Mouse (Mus musculus) hindbrain, embryonic 14.5 days (tissue): ENCODE measurements around the gene Sec14l1. TPM values are rescaled to one million over a fixed set of nuclear protein-coding genes. Genes with fewer than 3 reads are reported as not detected.

Experiments used
- ATAC-seq: fragments of 200-750 bp; cut with Nextera tagmentation; 2 replicates; pipeline ENCODE4 v1.8.0; 2017; ENCODE audit warnings: moderate number of reproducible peaks, mild to moderate bottlenecking, moderate TSS enrichment, moderate library complexity; ENCODE audit not compliant: low FRiP score
- DNase-seq: peaks from one replicate; pipeline ENCODE4 v3.0.0-alpha.2; 2015; ENCODE audit warnings: low spot score
- H3K27ac ChIP-seq: fragments of 300-500 bp; sonication (generic); 2 replicates; pipeline ENCODE4 v1.5.1; 2014; ENCODE audit warnings: mild to moderate bottlenecking, moderate library complexity
- H3K27me3 ChIP-seq: fragments of 300-500 bp; sonication (generic); 2 replicates; pipeline ENCODE4 v1.6.1; 2014; ENCODE audit warnings: mild to moderate bottlenecking, low read length, mixed read lengths; ENCODE audit not compliant: control insufficient read depth, insufficient read depth
- H3K36me3 ChIP-seq: fragments of 300-500 bp; sonication (generic); replicated peaks from 2 replicates; pipeline ENCODE4 v1.6.1; 2014; ENCODE audit not compliant: control insufficient read depth, insufficient read depth
- H3K4me1 ChIP-seq: fragments of 300-500 bp; sonication (generic); replicated peaks from 2 replicates; pipeline ENCODE4 v1.6.1; 2014; ENCODE audit warnings: antibody characterized with exemption, low read length, mixed read lengths; ENCODE audit not compliant: control insufficient read depth, insufficient read depth
- H3K4me2 ChIP-seq: fragments of 300-500 bp; sonication (generic); replicated peaks from 2 replicates; pipeline ENCODE4 v1.6.1; 2014; ENCODE audit warnings: mild to moderate bottlenecking, moderate library complexity
- H3K4me3 ChIP-seq: fragments of 300-500 bp; sonication (generic); replicated peaks from 2 replicates; pipeline ENCODE4 v1.5.1; 2014; ENCODE audit warnings: mild to moderate bottlenecking, low read length
- H3K9ac ChIP-seq: fragments of 300-500 bp; sonication (generic); 2 replicates; pipeline ENCODE4 v1.6.1; 2014
- H3K9me3 ChIP-seq: fragments of 300-500 bp; sonication (generic); 2 replicates; pipeline ENCODE4 v1.6.1; 2016; ENCODE audit warnings: low read length; ENCODE audit not compliant: control insufficient read depth
- WGBS: fragments of 180-500 bp; shearing (Covaris S2); extraction: QIAGEN DNeasy Blood & Tissue Kit; methylation state at CpG from one replicate; pipeline ENCODE4 v1.1.7; 2014; 5-methylcytosine and 5-hydroxymethylcytosine counted together
- polyA plus RNA-seq: library from polyadenylated mRNA; unstranded; fragments of >200 nt; fragmentation: Nextera tagmentation; extraction: Ambion mirVana; gene quantifications from 2 replicates; pipeline ENCODE4 v1.2.1, GENCODE M21; 2014

Gene Sec14l1
- polyA plus RNA-seq, 1 experiment from 2014 or later, result 41.9 TPM

DNA sequence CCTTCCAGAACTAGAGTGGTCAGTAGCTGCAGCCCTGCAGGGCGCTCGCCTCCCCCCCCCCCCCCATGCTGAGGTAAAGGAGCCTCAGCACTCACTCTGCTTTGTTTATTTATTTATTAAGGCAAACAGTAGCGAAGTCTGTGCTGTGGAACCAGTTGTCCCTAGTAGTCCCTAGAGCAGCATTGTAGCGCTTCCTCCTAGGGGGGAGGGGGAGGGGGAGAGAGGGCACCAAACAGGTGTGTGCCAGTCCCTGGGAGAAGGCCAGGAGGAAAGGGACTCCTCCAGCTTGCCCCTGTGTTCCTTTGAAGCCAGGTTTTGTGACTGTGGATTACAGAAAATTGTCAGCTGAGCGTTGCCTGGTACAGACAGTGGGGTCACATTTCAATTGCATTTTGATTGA lies 4.8 kb downstream of the Sec14l1 start:
- Histone ChIP-seq H3K4me1 (peaks cover 79% of the 10 kb centered on the region), H3K4me3 (no peak overlapping the region), H3K27ac (no peak overlapping the region), H3K4me2 (no peak overlapping the region), H3K9ac (no peak overlapping the region), H3K36me3 (peaks cover 9% of the 10 kb centered on the region), H3K9me3 (no peaks in the 10 kb centered on the region), H3K27me3 (no peaks in the 10 kb centered on the region)
- no peak for DNase-seq
- no peak for ATAC-seq
- 42% methylated on average over 5 of the region's 5 CpGs for WGBS

DNA sequence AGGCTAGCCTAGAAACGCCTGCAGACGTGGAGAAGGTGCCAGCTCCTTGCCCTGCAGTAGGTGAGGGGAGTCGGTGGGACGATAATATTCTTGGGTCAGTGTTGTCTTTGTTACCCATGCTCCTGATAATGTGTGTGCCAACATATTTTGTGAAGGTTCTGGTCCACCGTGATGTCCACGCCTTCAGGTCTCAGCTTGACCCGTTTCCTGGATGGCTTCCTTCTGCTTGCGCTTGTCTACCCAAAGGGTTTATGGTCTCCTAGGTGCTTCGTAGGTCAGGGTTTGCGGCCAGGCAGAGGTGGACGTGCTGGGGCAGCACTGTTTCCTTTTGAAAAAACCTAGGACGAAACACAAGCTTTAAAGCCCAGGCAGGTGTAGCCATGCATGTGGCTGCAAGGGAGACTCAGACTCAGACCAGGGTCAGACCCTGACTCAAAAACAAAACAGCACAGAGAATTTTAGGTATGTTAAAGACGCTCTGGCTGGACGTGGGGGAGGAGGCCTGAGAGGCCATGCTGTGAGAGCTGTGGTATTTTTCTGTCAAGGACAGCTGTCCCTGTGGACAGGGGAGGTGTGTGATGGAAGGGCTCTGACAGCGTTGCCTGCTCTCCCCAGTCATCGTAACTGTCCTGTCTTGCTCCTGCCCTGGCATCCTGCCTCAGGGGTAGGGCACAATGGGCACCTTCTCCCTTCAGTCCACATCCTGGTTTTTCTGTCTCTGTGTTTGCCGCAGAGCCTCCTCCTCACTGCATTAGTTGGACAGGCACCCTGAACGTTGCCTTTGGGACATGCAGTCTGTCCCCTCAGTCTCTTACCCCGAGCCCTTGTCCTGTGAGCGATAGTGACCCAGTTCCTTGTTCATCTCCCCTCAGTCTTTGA lies 5.6 kb downstream of the Sec14l1 start:
- Histone ChIP-seq H3K4me3 (no peak overlapping the region), H3K9ac (0 out of 2 replicates have a peak overlapping the region, but pooled peaks have one; percentile 2), H3K27me3 (no peaks in the 10 kb centered on the region), H3K9me3 (no peaks in the 10 kb centered on the region), H3K27ac (peak overlapping the region; percentile 47), H3K4me1 (peaks cover 79% of the 10 kb centered on the region), H3K36me3 (peaks cover 9% of the 10 kb centered on the region), H3K4me2 (peak overlapping the region; percentile 17; the same call in 1 of the 2 replicates)
- WGBS, result 52% methylated on average over 20 of the region's 20 CpGs
- ATAC-seq (no peak), DNase-seq (no peak)

DNA sequence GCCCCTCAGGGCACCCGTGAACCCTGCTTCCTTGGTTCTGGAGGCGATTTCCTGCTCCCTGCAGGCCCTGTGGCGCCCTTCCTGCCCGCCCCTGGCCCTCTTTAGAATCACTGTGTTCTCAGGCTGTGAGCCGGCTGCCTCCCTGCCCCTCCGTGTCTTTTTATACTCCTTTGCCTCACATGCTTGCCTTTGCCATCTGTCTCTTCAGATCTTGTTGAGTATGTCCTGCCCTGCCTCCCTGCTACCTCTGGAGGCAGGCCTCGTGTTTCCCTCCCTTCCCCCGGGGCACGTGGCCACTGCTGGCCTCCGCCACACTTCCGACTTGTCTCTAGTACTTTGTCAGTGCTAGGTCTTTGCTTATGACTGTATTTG lies 6.2 kb downstream of the Sec14l1 start:
- WGBS, result 34% methylated on average over 11 of the region's 11 CpGs
- Histone ChIP-seq H3K4me3 (no peak overlapping the region), H3K9ac (0 out of 2 replicates have a peak overlapping the region, but pooled peaks have one; percentile 2), H3K4me2 (peak overlapping the region; percentile 17; the same call in 1 of the 2 replicates), H3K27me3 (no peaks in the 10 kb centered on the region), H3K9me3 (no peaks in the 10 kb centered on the region), H3K27ac (peak overlapping the region; percentile 47), H3K36me3 (peaks cover 9% of the 10 kb centered on the region), H3K4me1 (peaks cover 75% of the 10 kb centered on the region)
- DNase-seq (no peak), ATAC-seq (no peak)

DNA sequence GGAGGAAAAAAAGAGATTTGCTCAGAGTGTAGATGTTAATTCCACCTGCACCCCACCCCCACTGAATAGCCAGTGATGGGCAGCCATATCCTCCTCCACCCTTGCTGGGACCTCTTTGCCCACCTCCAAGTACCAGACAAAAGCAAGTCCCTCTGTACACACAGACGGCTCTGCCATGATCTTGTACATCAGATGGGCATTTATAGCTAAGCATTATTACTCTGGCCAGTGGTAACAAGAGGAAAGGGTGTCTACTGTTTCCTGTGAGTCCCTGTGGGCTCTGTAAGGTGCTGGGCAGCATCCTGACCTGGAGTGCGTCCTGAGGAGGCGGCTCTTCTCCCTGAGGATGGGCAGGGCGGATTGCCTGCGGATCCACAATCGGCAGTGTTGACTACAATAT lies 7.0 kb downstream of the Sec14l1 start:
- Histone ChIP-seq H3K4me3 (no peak overlapping the region), H3K27me3 (no peaks in the 10 kb centered on the region), H3K4me1 (peaks cover 67% of the 10 kb centered on the region), H3K27ac (no peak overlapping the region), H3K9ac (no peak overlapping the region), H3K9me3 (no peaks in the 10 kb centered on the region), H3K36me3 (peaks cover 9% of the 10 kb centered on the region), H3K4me2 (no peak overlapping the region)
- 86% methylated on average over 6 of the region's 6 CpGs for WGBS
- ATAC-seq (no peak), DNase-seq (no peak)

DNA sequence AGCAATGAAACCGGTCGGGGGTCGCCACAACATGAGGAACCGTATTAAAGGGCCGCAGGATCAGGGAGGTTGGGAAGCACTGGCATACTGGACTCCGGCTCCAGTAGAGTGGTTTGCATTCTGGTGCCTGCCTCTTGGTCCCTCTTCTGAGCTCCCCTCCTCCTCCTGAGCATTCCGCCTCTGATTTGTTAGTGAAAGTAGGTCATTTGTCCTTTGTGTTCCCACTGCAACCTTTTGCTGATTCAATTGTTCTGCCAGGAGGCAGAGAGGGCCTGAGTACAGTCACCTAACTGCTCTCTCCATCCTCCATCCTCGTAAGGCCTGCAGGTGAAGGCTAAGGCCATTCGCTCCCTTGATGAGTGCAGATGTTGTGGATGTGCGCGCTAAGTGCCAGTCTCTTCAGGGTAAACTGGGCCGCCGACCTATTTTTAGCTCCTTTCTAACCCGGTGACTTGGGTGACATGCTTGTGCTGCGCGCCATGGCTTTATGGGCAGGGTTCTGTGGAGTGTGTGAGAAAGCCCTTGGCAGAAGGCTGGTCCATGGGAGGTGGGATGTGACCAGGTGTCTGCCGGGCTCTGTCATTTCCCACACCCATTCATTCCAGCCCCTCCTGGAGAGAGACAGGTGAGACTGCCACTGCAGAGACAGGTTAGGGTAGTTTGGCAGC lies 8.6 kb downstream of the Sec14l1 start:
- no peak for DNase-seq
- Histone ChIP-seq H3K4me2 (no peak overlapping the region), H3K9ac (no peak overlapping the region), H3K36me3 (peaks cover 5% of the 10 kb centered on the region), H3K27ac (no peak overlapping the region), H3K4me1 (peaks cover 51% of the 10 kb centered on the region), H3K9me3 (no peaks in the 10 kb centered on the region), H3K4me3 (no peak overlapping the region), H3K27me3 (no peaks in the 10 kb centered on the region)
- ATAC-seq, result no peak
- 79% methylated on average over 17 of the region's 17 CpGs for WGBS

DNA sequence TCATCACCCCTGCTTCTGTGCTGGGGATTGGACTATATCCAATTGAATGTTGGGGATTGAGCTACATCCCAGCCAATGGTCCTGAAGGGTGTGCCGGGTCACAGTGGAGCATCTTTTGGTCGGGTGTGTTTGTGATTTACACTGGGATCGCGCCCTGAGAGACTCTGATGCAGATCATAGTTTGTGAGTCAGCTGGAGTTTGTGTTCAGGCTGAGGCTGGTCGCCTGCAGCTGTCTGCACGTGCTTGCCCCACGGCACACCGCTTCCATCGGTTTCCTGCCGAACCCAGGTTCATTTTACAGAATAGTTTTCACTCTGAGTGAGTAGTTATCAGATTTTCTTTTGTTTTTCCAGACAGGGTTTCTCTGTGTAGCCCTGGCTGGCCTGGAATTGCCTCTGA lies 9.6 kb downstream of the Sec14l1 start:
- WGBS, result 73% methylated on average over 10 of the region's 10 CpGs
- Histone ChIP-seq H3K36me3 (peaks cover 10% of the 10 kb centered on the region), H3K9ac (no peak overlapping the region), H3K4me1 (peaks cover 42% of the 10 kb centered on the region), H3K27me3 (no peaks in the 10 kb centered on the region), H3K27ac (no peak overlapping the region), H3K4me3 (no peak overlapping the region), H3K4me2 (no peak overlapping the region), H3K9me3 (no peaks in the 10 kb centered on the region)
- no peak for ATAC-seq
- no peak for DNase-seq

DNA sequence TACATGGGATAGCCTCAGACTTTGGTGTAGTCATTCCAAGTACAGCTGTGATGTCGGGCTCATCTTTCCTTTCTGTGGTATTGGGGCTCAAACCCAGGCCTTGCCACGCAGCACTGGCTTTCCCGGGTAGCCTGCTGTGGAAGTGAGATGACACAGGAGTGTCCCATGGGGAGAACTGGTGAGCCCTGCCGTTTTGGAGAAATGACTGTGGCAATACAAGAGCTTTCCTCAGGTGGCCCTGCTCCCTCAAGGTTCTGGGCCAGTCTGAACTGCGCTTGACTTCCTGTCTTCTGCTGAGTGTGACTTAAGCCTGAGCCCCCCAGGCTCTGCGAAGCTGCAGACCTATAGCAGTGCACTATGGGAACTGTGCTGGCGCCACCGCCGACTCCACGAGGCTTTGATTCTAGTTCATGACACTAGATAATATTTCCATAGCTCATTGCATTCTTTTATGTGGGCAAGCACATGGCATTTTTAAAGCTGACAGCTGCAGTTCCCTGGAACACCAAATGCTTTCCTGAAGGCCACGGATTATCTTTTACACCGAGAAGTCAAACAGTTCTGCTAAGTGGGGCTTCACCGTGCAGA lies 12.4 kb downstream of the Sec14l1 start:
- H3K9ac ChIP-seq, result no peak overlapping the region
- no peak overlapping the region for H3K4me2 ChIP-seq
- H3K27ac ChIP-seq, result no peak overlapping the region
- H3K27me3 ChIP-seq, result no peaks in the 10 kb centered on the region
- H3K9me3 ChIP-seq, result no peaks in the 10 kb centered on the region
- DNase-seq (no peak), ATAC-seq (no peak)
- no peak overlapping the region for H3K4me3 ChIP-seq
- peaks cover 5% of the 10 kb centered on the region for H3K36me3 ChIP-seq
- H3K4me1 ChIP-seq, result peaks cover 17% of the 10 kb centered on the region; the same call in 1 of the 2 replicates
- WGBS, result 72% methylated on average over 13 of the region's 13 CpGs

DNA sequence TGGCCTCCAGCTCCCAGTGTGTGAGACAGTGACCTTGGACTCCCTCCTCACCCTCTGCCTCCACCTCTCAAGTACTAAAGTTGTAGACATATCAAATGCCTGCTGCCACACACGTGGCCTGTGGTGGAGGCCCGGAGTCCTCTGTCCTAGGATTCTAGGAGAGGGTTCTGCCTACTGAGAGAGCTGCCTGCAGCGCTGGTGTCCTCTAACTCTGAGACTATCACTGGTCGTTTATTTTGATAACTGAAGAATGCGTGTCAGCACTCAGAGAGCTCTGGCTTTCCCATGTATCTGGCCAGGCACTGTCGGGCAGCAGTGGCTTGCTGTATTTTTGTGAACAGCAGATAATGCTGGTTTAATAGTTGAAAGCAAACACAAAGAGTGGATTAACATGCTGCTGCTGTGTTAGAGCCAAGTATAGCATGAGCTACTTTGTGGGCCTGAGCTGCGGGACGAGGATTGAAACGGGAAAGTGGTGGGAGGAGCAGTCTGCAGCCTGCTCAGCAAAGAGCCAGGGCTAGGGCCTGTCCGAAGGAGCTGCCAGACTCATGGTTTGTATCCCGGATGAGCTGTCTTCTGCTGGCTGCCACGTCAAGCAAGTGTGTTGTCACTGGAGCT lies 13.1 kb downstream of the Sec14l1 start:
- Histone ChIP-seq H3K27ac (no peak overlapping the region), H3K9me3 (no peaks in the 10 kb centered on the region), H3K9ac (no peak overlapping the region), H3K36me3 (peaks cover 5% of the 10 kb centered on the region; the same call in 1 of the 2 replicates), H3K4me3 (no peak overlapping the region), H3K4me2 (no peak overlapping the region), H3K27me3 (no peaks in the 10 kb centered on the region), H3K4me1 (peaks cover 12% of the 10 kb centered on the region; the same call in 1 of the 2 replicates)
- ATAC-seq, result no peak
- DNase-seq, result no peak
- 66% methylated on average over 12 of the region's 12 CpGs for WGBS

DNA sequence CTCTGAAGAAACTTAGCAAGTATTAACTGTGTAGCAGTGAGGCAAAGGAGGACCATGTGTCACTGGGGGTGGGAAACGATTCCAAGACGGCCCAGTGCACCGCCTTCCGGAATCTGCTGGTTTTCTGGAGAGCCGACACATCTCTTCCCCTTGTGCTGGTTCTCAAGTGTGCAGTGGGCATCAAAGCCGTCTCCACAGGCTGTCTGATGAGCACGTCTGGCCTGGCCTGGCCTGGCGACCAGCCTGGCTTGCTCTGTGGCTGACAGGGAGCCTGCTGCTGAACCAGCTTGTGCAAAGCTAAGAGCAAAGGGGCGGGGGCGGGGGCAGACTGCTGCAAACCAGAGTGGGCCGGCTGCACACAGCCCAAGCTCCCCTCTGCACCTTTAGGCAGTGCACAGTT lies 14.5 kb downstream of the Sec14l1 start:
- DNase-seq, result no peak
- Histone ChIP-seq H3K9ac (no peak overlapping the region), H3K4me2 (no peak overlapping the region), H3K9me3 (no peaks in the 10 kb centered on the region), H3K4me3 (no peak overlapping the region), H3K27me3 (no peaks in the 10 kb centered on the region), H3K36me3 (peaks cover 5% of the 10 kb centered on the region; the same call in 1 of the 2 replicates), H3K27ac (no peak overlapping the region), H3K4me1 (peaks cover 2% of the 10 kb centered on the region; the same call in 1 of the 2 replicates)
- WGBS, result 65% methylated on average over 11 of the region's 11 CpGs
- no peak for ATAC-seq
